Mouse (Mus musculus) megakaryocyte, adult 5-6 weeks (primary cell): Measurements from ENCODE around the gene Boll. TPM values are rescaled to one million over a fixed set of nuclear protein-coding genes. Genes with fewer than 3 reads are reported as not detected.
A peak's percentile ranks its signal among the peaks of the same experiment; 100 is the strongest.
"Not testable (repeated sequence)": the region's sequence is repeated elsewhere in the genome, so short reads cannot be mapped to it uniquely, and the experiment has no call there.

Source experiments
- ATAC-seq: 2 replicates; pipeline ENCODE4 v1.8.0; 2016; ENCODE audit warnings: mild to moderate bottlenecking, inconsistent platforms; ENCODE audit not compliant: poor library complexity, severe bottlenecking
- total RNA-seq, 2 experiments: library from RNA; stranded (forward) in 1 of 2; stranded (reverse) in 1 of 2; fragments of 153-499, 151-499 nt in 1 of 2; fragments of 221-1000, 200-1000 nt in 1 of 2; gene quantifications; 2 replicates each; pipeline versions ENCODE4 v1.2.3 to v1.2.4; 2015 to 2017

Boll gene
- total RNA-seq (2015) (0.09 TPM in 1 of 2 replicates, not detected in the other), total RNA-seq (2017) (not detected in 2 replicates)

- peak; percentile 96 for ATAC-seq
Measured at GRCm38 (mm10) chr1:55363044-55363565, at the start of gene Boll. Boll (minus strand) TSS chr1:55363469.

DNA sequence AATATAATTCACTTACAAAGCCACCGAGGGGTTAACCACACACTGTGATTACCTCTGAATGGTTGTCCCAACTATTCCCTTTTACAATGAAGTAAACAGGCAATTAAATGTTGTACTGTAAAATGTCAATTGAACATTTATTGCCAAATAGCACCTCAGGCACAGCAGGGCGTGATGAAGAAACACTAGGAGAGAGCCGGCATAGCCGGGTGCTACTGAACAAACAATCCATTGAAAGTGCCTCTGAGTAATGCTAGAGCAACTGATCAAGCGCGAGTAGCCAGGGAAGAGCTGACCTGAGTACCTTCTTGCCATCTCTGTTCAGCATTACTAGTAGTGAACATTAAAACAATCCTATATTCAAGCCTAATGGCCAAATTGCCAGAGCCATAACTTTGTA is 49.3 kb upstream of the Boll start:
- no peak for ATAC-seq

GRCm38 (mm10) chr1:55411079-55411478 is 47.8 kb upstream of the Boll start:
- ATAC-seq, result no peak

GRCm38 (mm10) chr1:55410670-55411069 is 47.4 kb upstream of the Boll start:
- no peak for ATAC-seq

GRCm38 (mm10) chr1:55406531-55407375 is 43.5 kb upstream of the Boll start:
- no peak for ATAC-seq

DNA sequence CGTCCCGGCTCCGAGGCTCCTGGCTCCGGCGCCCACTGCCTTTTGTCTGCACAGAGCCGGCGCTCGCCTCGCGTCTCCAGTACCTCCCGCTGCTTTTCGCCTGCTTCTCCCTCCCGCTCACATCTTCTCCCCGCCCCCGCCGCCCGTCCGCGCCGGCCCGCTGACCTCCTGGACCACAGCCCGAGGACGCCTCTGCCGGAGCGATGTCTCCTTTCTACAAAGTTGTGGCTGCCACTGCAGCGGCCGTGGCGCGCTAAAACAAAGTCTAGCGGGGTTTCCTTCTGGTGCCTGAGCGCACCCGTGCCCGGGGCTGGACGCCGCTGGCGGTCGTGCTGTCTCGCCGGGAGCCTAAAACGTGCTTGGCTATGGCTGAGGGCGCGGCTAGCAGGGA is 42.7 kb upstream of the Boll start:
- no peak for ATAC-seq

GRCm38 (mm10) chr1:55405272-55406022 is 42.2 kb upstream of the Boll start, which contains the start of gene Plcl1:
Plcl1 (plus strand) TSS chr1:55405921.
- ATAC-seq, result peak; percentile 94

DNA sequence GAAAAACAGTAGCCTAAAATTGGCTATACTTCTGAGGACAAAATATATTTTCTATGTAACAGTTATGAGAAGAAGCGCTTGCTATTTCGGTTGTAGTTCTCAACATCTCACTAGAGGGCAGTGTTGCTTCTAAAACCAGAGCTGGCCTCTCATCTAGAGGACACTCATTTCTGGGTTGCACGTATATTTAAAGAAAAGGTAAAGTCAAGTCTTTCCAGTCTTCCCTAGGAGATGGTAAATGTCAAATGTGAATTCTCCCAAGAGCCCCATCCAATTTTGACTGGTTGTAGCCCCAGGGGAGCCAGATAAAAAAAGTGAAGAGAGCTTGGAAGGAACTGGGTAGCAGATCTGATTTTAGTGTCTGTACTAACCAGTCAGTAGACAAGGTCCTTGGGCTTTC is 41.2 kb upstream of the Boll start:
- peak; percentile 65 for ATAC-seq

- no peak for ATAC-seq
Measured at GRCm38 (mm10) chr1:55399891-55400290, 36.6 kb upstream of the Boll start.

DNA sequence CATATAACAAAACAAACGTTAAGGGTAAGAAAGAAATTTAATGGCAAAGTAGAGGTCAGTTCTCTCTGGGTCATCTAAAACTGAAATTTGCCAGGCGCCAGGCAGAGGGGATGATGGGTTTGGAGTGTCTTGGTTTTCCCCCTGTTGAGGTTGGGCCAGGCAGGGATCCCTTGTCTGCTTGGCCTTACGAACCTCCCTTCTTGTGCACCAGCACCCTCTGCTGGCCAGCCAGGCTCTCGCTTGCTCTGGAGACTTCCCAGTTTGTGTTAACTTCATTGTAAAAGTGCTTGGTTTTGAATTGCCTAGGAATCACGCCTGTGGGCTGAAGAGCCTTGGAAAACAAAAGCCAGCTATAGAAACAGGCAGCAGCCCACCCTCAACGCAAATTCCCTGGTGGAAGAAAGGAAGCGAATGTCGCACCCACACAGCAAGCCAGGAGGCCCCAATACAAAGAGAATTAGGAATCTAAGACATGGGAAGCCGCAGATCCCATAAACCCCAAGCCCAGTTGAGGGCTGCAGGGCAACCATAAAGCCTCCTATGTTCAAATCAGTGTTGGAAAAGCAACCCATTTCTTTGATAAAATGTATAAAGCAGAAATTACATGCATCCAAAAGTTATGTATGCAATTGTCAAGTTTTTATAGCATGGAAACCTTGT is 20.0 kb upstream of the Boll start:
- peak; percentile 89 for ATAC-seq

GRCm38 (mm10) chr1:55380527-55380926 is 17.3 kb upstream of the Boll start:
- ATAC-seq, result no peak

GRCm38 (mm10) chr1:55372626-55373025 is 9.4 kb upstream of the Boll start:
- ATAC-seq, result no peak

- ATAC-seq, result peak; percentile 87
Measured at GRCm38 (mm10) chr1:55363586-55363985, 317 bp upstream of the Boll start.

DNA sequence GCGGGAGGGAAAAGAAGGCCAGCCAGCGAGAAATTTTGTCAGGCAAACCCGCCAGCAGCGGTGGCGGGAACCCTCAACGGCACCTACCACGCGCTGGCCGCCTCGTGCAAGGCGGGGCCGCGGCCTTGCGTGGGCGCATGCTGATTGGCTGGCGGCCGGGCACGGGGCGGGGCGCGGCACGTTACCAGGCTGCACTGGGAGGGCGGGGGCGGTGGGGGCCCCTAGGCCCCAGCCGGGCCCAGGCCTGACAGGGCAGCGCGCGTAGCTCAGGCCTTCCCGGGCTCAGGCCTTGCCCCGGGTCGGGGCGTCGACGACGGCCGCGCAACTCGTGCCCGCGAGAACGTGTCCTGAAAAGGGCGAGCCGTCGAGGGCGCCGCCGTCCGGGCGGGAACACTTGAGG is 635 bp downstream of the Boll start:
- ATAC-seq, result no peak

GRCm38 (mm10) chr1:55351914-55352313 is 11.4 kb downstream of the Boll start:
- not testable (repeated sequence) for ATAC-seq

GRCm38 (mm10) chr1:55325496-55325895 is 37.8 kb downstream of the Boll start:
- not testable (repeated sequence) for ATAC-seq

- ATAC-seq, result no peak
Measured at GRCm38 (mm10) chr1:55301077-55301476, 62.2 kb downstream of the Boll start.

DNA sequence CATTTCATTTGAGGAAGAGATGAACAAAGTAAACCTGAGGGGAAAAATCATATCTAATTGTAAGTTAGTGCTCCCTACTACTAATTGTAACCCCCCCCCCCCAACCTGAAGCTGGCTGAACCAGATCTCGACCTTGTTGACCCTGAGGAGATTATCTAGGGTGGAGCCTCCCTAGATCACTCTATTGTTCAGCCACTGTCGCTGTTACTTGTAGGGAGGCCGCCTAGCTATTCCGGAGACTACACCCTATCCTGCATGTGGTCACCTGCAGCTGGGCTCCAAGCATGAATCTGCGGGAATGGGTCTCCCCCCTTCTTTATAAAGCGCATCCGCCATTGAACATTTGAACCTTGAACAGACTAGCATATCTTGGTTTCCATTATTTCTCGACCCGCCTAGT is 84.2 kb downstream of the Boll start:
- ATAC-seq, result no peak

DNA sequence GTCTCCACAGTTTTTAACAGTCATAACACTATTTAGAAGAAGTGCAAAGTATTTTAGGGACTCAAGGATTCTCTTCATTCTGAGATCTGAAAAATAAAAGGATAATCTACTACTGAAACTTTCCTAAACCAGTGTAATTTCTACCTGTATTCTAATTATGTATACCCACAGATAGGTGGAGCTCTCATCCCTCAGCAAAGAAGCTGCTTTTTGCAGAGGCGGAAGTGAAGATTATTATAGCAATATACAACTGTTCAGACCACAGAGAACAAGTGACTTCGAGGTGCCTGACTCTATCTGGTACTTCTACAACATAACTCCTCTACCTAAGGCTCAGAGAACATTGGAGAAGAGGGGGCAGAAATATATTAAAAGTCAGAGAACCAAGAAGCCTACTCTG is 97.8 kb downstream of the Boll start:
- ATAC-seq, result no peak

DNA sequence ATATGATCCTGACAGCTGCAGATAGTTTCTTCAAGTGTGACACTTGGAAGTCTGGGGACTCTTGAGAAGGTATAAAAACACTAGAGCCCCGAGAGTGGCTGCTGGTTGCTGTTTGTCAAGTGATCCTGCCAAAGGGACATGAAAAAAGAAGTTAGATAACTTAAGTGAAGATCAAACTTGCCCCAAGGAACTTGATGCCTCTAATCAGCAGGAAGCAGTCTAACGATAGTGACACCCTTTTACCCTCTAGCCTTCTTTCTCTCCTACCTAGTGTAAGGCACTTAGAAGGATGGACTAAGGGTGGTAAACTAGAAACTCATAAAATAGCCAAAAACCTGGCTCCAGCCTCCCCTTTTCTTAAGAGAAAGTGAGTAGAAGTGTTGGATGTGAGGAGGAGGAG is 98.9 kb downstream of the Boll start:
- no peak for ATAC-seq

GRCm38 (mm10) chr1:55246374-55246773 is 116.9 kb downstream of the Boll start:
- ATAC-seq, result no peak
